Mouse (Mus musculus) stomach, embryonic 15.5 days (tissue): ENCODE measurements around the gene Fermt3. TPM values are rescaled to one million over a fixed set of nuclear protein-coding genes. Genes with fewer than 3 reads are reported as not detected.

Source experiments
- ATAC-seq: fragments of 200-750 bp; cut with Nextera tagmentation; 2 replicates; pipeline ENCODE4 v1.8.0; 2017; ENCODE audit warnings: low read depth, moderate number of reproducible peaks, moderate TSS enrichment; ENCODE audit not compliant: insufficient read depth, low FRiP score
- H3K27ac ChIP-seq: fragments of 300-500 bp; sonication (generic); 2 replicates; pipeline ENCODE4 v1.5.1; 2015; ENCODE audit warnings: mild to moderate bottlenecking, inconsistent platforms
- H3K27me3 ChIP-seq: fragments of 300-500 bp; sonication (generic); replicated peaks from 2 replicates; pipeline ENCODE4 v1.6.1; 2015; ENCODE audit warnings: inconsistent platforms
- H3K36me3 ChIP-seq: fragments of 300-500 bp; sonication (generic); 2 replicates; pipeline ENCODE4 v1.6.1; 2015; ENCODE audit warnings: inconsistent platforms
- H3K4me1 ChIP-seq: fragments of 300-500 bp; sonication (generic); 2 replicates; pipeline ENCODE4 v1.6.1; 2015; ENCODE audit warnings: inconsistent platforms
- H3K4me2 ChIP-seq: fragments of 300-500 bp; sonication (generic); 2 replicates; pipeline ENCODE4 v1.6.1; 2015; ENCODE audit warnings: mild to moderate bottlenecking, inconsistent platforms
- H3K4me3 ChIP-seq: fragments of 300-500 bp; sonication (generic); replicated peaks from 2 replicates; pipeline ENCODE4 v1.5.1; 2015; ENCODE audit warnings: inconsistent platforms
- H3K9ac ChIP-seq: fragments of 300-500 bp; sonication (generic); 2 replicates; pipeline ENCODE4 v1.6.1; 2015; ENCODE audit warnings: inconsistent platforms
- H3K9me3 ChIP-seq: fragments of 300-500 bp; sonication (generic); 2 replicates; pipeline ENCODE4 v1.6.1; 2016; ENCODE audit warnings: inconsistent platforms
- WGBS: fragments of 180-500 bp; shearing (Covaris S2); methylation state at CpG from one replicate; pipeline ENCODE4 v1.1.7; 2015; 5-methylcytosine and 5-hydroxymethylcytosine counted together
- polyA plus RNA-seq: library from polyadenylated mRNA; unstranded; fragments of >200 nt; fragmentation: Nextera tagmentation; extraction: Ambion mirVana; gene quantifications from 2 replicates; pipeline ENCODE4 v1.2.1, GENCODE M21; 2015

Gene Fermt3
- polyA plus RNA-seq, 1 experiment from 2014 or later = 16.2 TPM

- no peak overlapping the region for H3K27ac ChIP-seq
- no peaks in the 10 kb centered on the region for H3K27me3 ChIP-seq
- no peaks in the 10 kb centered on the region for H3K9me3 ChIP-seq
- WGBS = 94% methylated on average over 5 of the region's 5 CpGs
- ATAC-seq = no peak
- H3K4me1 ChIP-seq = no peaks in the 10 kb centered on the region
- no peak overlapping the region for H3K9ac ChIP-seq
- H3K4me3 ChIP-seq = no peak overlapping the region
- peaks cover 79% of the 10 kb centered on the region for H3K36me3 ChIP-seq
- H3K4me2 ChIP-seq = no peak overlapping the region
These were observed 10.3 kb upstream of the Fermt3 start for GRCm38 (mm10) chr19:7029531-7029930.

- Histone ChIP-seq H3K4me2 (no peak overlapping the region), H3K4me1 (no peaks in the 10 kb centered on the region), H3K9ac (no peak overlapping the region), H3K9me3 (no peaks in the 10 kb centered on the region), H3K4me3 (no peak overlapping the region), H3K27ac (0 out of 2 replicates have a peak overlapping the region, but pooled peaks have one; percentile 8), H3K36me3 (peaks cover 48% of the 10 kb centered on the region), H3K27me3 (no peaks in the 10 kb centered on the region)
- 47% methylated on average over 3 of the region's 3 CpGs for WGBS
- no peak; the same call in 1 of the 2 replicates for ATAC-seq
These were observed 964 bp upstream of the Fermt3 start for GRCm38 (mm10) chr19:7020224-7020641.

- H3K27me3 ChIP-seq = no peaks in the 10 kb centered on the region
- 78% methylated on average over 11 of the region's 11 CpGs for WGBS
- ATAC-seq = no peak; the same call in 1 of the 2 replicates
- peak overlapping the region; percentile 9 for H3K27ac ChIP-seq
- no peak overlapping the region for H3K9ac ChIP-seq
- no peaks in the 10 kb centered on the region for H3K9me3 ChIP-seq
- peak overlapping the region; percentile 16 for H3K4me3 ChIP-seq
- peaks cover 34% of the 10 kb centered on the region for H3K36me3 ChIP-seq
- no peak overlapping the region for H3K4me2 ChIP-seq
- no peaks in the 10 kb centered on the region for H3K4me1 ChIP-seq
These were observed 723 bp downstream of the Fermt3 start for GRCm38 (mm10) chr19:7018546-7018945.

GRCm38 (mm10) chr19:7017541-7018457 is 1.5 kb downstream of the Fermt3 start:
- H3K4me1 ChIP-seq = no peaks in the 10 kb centered on the region
- no peaks in the 10 kb centered on the region for H3K27me3 ChIP-seq
- peaks cover 29% of the 10 kb centered on the region for H3K36me3 ChIP-seq
- H3K9me3 ChIP-seq = no peaks in the 10 kb centered on the region
- peak overlapping the region; percentile 44 for H3K27ac ChIP-seq
- WGBS = 73% methylated on average over 12 of the region's 12 CpGs
- H3K9ac ChIP-seq = no peak overlapping the region
- H3K4me2 ChIP-seq = no peak overlapping the region
- H3K4me3 ChIP-seq = peak overlapping the region; percentile 16; the same call in 1 of the 2 replicates
- peak; percentile 61; the same call in 1 of the 2 replicates for ATAC-seq

GRCm38 (mm10) chr19:7014481-7015135 is 4.7 kb downstream of the Fermt3 start:
- Histone ChIP-seq H3K4me1 (no peaks in the 10 kb centered on the region), H3K9ac (no peak overlapping the region), H3K27me3 (no peaks in the 10 kb centered on the region), H3K36me3 (no peaks in the 10 kb centered on the region), H3K9me3 (no peaks in the 10 kb centered on the region), H3K4me2 (no peak overlapping the region), H3K27ac (no peak overlapping the region), H3K4me3 (no peak overlapping the region)
- no peak for ATAC-seq
- 90% methylated on average over 20 of the region's 20 CpGs for WGBS

GRCm38 (mm10) chr19:7013984-7014383 is 5.3 kb downstream of the Fermt3 start:
- Histone ChIP-seq H3K4me2 (no peak overlapping the region), H3K27ac (no peak overlapping the region), H3K4me3 (no peak overlapping the region), H3K4me1 (no peaks in the 10 kb centered on the region), H3K9ac (no peak overlapping the region), H3K9me3 (no peaks in the 10 kb centered on the region), H3K27me3 (no peaks in the 10 kb centered on the region), H3K36me3 (no peaks in the 10 kb centered on the region)
- WGBS = 87% methylated on average over 9 of the region's 9 CpGs
- ATAC-seq = no peak

GRCm38 (mm10) chr19:7012426-7012825 is 6.8 kb downstream of the Fermt3 start:
- no peak overlapping the region for H3K27ac ChIP-seq
- no peaks in the 10 kb centered on the region for H3K27me3 ChIP-seq
- no peak overlapping the region for H3K4me3 ChIP-seq
- WGBS = 60% methylated on average over 4 of the region's 4 CpGs
- no peak for ATAC-seq
- H3K4me1 ChIP-seq = no peaks in the 10 kb centered on the region
- no peaks in the 10 kb centered on the region for H3K9me3 ChIP-seq
- H3K36me3 ChIP-seq = no peaks in the 10 kb centered on the region
- H3K9ac ChIP-seq = no peak overlapping the region
- no peak overlapping the region for H3K4me2 ChIP-seq

GRCm38 (mm10) chr19:7006892-7007593 is 12.2 kb downstream of the Fermt3 start:
- H3K4me2 ChIP-seq = no peak overlapping the region
- H3K36me3 ChIP-seq = no peaks in the 10 kb centered on the region
- H3K4me1 ChIP-seq = no peaks in the 10 kb centered on the region
- no peak overlapping the region for H3K4me3 ChIP-seq
- no peak overlapping the region for H3K9ac ChIP-seq
- ATAC-seq = peak; percentile 23; the same call in 1 of the 2 replicates
- no peaks in the 10 kb centered on the region for H3K9me3 ChIP-seq
- 66% methylated on average over 9 of the region's 9 CpGs for WGBS
- H3K27me3 ChIP-seq = no peaks in the 10 kb centered on the region
- peak overlapping the region; percentile 82 for H3K27ac ChIP-seq

- no peak for ATAC-seq
- Histone ChIP-seq H3K27me3 (no peaks in the 10 kb centered on the region), H3K4me1 (peaks cover 17% of the 10 kb centered on the region), H3K36me3 (peaks cover 12% of the 10 kb centered on the region; the same call in 1 of the 2 replicates), H3K27ac (no peak overlapping the region), H3K9me3 (no peaks in the 10 kb centered on the region), H3K4me3 (no peak overlapping the region), H3K9ac (no peak overlapping the region), H3K4me2 (no peak overlapping the region)
- WGBS = 93% methylated on average over 19 of the region's 19 CpGs
These were observed 19.8 kb downstream of the Fermt3 start for GRCm38 (mm10) chr19:6999360-7000063.

- Histone ChIP-seq H3K9ac (no peak overlapping the region), H3K4me2 (no peak overlapping the region), H3K9me3 (no peaks in the 10 kb centered on the region), H3K27ac (no peak overlapping the region), H3K36me3 (peaks cover 12% of the 10 kb centered on the region; the same call in 1 of the 2 replicates), H3K4me1 (peaks cover 23% of the 10 kb centered on the region), H3K4me3 (no peak overlapping the region), H3K27me3 (no peaks in the 10 kb centered on the region)
- no peak for ATAC-seq
- WGBS = 84% methylated on average over 9 of the region's 9 CpGs
These were observed 21.5 kb downstream of the Fermt3 start for GRCm38 (mm10) chr19:6997721-6998290.

GRCm38 (mm10) chr19:6996006-6996405 is 23.3 kb downstream of the Fermt3 start, which contains the start of the genes Nudt22 and Trpt1:
TSS of gene Nudt22 (minus strand) at chr19:6996117.
TSS of gene Trpt1 (plus strand) at chr19:6996131.
- peak within 1 kb of the TSS; percentile 63 for H3K4me3 ChIP-seq
- peaks cover 32% of the 10 kb centered on the region for H3K4me1 ChIP-seq
- under 1% methylated on average over 24 of the region's 24 CpGs for WGBS
- peak; percentile 83 for ATAC-seq
- H3K27ac ChIP-seq = peak within 1 kb of the TSS; percentile 77
- H3K9me3 ChIP-seq = no peaks in the 10 kb centered on the region
- H3K4me2 ChIP-seq = peak within 1 kb of the TSS; percentile 82
- H3K36me3 ChIP-seq = peaks cover 12% of the 10 kb centered on the region; the same call in 1 of the 2 replicates
- peak within 1 kb of the TSS; percentile 81 for H3K9ac ChIP-seq
- no peaks in the 10 kb centered on the region for H3K27me3 ChIP-seq
